Mouse (Mus musculus) midbrain, embryonic 10.5 days (tissue): Measurements from ENCODE around the gene Gm10638. TPM values are rescaled to one million over a fixed set of nuclear protein-coding genes. Genes with fewer than 3 reads are reported as not detected.

ENCODE experiments used
- DNase-seq: peaks from one replicate; pipeline ENCODE4 v3.0.0-alpha.2; 2017; ENCODE audit warnings: low spot score
- H3K27ac ChIP-seq: fragments of 300-500 bp; sonication (generic); replicated peaks from 2 replicates; pipeline ENCODE4 v1.5.1; 2016; ENCODE audit warnings: mild to moderate bottlenecking
- H3K27me3 ChIP-seq: fragments of 300-500 bp; sonication (generic); 2 replicates; pipeline ENCODE4 v1.6.1; 2016; ENCODE audit warnings: low read depth, mild to moderate bottlenecking; ENCODE audit not compliant: poor library complexity, severe bottlenecking
- H3K36me3 ChIP-seq: fragments of 300-500 bp; sonication (generic); 2 replicates; pipeline ENCODE4 v1.6.1; 2016; ENCODE audit warnings: mild to moderate bottlenecking, moderate library complexity
- H3K4me1 ChIP-seq: fragments of 300-500 bp; sonication (generic); 2 replicates; pipeline ENCODE4 v1.6.1; 2016
- H3K4me3 ChIP-seq: fragments of 300-500 bp; sonication (generic); 2 replicates; pipeline ENCODE4 v1.5.1; 2016; ENCODE audit warnings: mild to moderate bottlenecking, moderate library complexity
- H3K9me3 ChIP-seq: fragments of 300-500 bp; sonication (generic); replicated peaks from 2 replicates; pipeline ENCODE4 v1.6.1; 2016; ENCODE audit warnings: mild to moderate bottlenecking
- WGBS: fragments of 180-500 bp; shearing (Covaris S2); methylation state at CpG from one replicate; pipeline ENCODE4 v1.1.7; 2016; 5-methylcytosine and 5-hydroxymethylcytosine counted together
- polyA plus RNA-seq: library from polyadenylated mRNA; unstranded; fragments of >200 nt; fragmentation: Nextera tagmentation; extraction: Ambion mirVana; gene quantifications from 2 replicates; pipeline ENCODE4 v1.2.1, GENCODE M21; 2016

The Gm10638 gene
- 4.7 and 5.6 TPM in 2 replicates for polyA plus RNA-seq

- Histone ChIP-seq H3K36me3 (no peaks in the 10 kb centered on the region), H3K27ac (peak within 1 kb of the TSS; percentile 100), H3K9me3 (no peaks in the 10 kb centered on the region), H3K4me1 (peaks cover 38% of the 10 kb centered on the region), H3K4me3 (peak within 1 kb of the TSS; percentile 94), H3K27me3 (no peaks in the 10 kb centered on the region)
- peak; percentile 79 for DNase-seq
- under 1% methylated on average over 63 of the region's 88 CpGs for WGBS
Measured at GRCm38 (mm10) chr8:86745221-86745934, at the start of gene Gm10638, which contains the start of gene Siah1a. Gene Gm10638, plus strand, starts transcription at chr8:86745699. Gene Siah1a, minus strand, starts transcription at chr8:86745934.

DNA sequence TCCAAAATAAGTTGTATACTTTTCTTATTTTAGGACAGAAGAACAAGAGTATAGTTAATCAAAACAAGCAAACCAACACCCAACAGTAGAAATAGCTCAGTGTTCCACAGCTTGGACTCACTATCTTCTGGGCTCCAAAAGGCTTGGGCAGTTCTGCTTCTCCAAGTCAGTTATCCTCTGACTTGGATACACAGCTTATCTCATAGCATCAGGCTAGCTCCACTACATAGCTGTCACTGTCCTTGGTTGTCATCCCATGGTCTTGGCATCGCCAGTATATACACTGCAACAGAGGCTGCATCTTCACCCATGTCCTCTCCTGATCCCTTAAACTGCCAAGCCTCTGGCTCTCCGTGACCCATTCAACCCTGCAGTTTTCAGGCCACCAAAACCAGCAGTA, 49.8 kb upstream of the Gm10638 start:
- DNase-seq, result no peak
- WGBS, result 91% methylated on average over 2 of the region's 2 CpGs

GRCm38 (mm10) chr8:86698811-86699421, 46.6 kb upstream of the Gm10638 start:
- no peaks in the 10 kb centered on the region for H3K9me3 ChIP-seq
- H3K4me1 ChIP-seq, result no peaks in the 10 kb centered on the region
- H3K36me3 ChIP-seq, result peaks cover 3% of the 10 kb centered on the region; the same call in 1 of the 2 replicates
- no peak overlapping the region for H3K4me3 ChIP-seq
- H3K27ac ChIP-seq, result no peak overlapping the region
- H3K27me3 ChIP-seq, result no peaks in the 10 kb centered on the region
- 73% methylated on average over 1 of the region's 1 CpGs for WGBS
- no peak for DNase-seq

More for the DNA sequence above, 49.8 kb upstream of the Gm10638 start:
- H3K9me3 ChIP-seq, result no peaks in the 10 kb centered on the region
- H3K27ac ChIP-seq, result no peak overlapping the region
- H3K36me3 ChIP-seq, result peaks cover 8% of the 10 kb centered on the region
- no peak overlapping the region for H3K4me3 ChIP-seq
- H3K4me1 ChIP-seq, result no peaks in the 10 kb centered on the region
- no peaks in the 10 kb centered on the region for H3K27me3 ChIP-seq

- peaks cover 3% of the 10 kb centered on the region; the same call in 1 of the 2 replicates for H3K36me3 ChIP-seq
- 94% methylated on average over 12 of the region's 12 CpGs for WGBS
- no peak overlapping the region for H3K4me3 ChIP-seq
- no peaks in the 10 kb centered on the region for H3K4me1 ChIP-seq
- no peaks in the 10 kb centered on the region for H3K27me3 ChIP-seq
- no peak overlapping the region for H3K27ac ChIP-seq
- H3K9me3 ChIP-seq, result no peaks in the 10 kb centered on the region
- no peak for DNase-seq
Measured at GRCm38 (mm10) chr8:86699471-86699870, 46.0 kb upstream of the Gm10638 start.

- no peak overlapping the region for H3K27ac ChIP-seq
- no peaks in the 10 kb centered on the region for H3K27me3 ChIP-seq
- no peaks in the 10 kb centered on the region for H3K4me1 ChIP-seq
- no peaks in the 10 kb centered on the region; the same call in 1 of the 2 replicates for H3K36me3 ChIP-seq
- no peak overlapping the region for H3K4me3 ChIP-seq
- DNase-seq, result no peak
- WGBS, result 83% methylated on average over 3 of the region's 3 CpGs
- H3K9me3 ChIP-seq, result no peaks in the 10 kb centered on the region
Measured at GRCm38 (mm10) chr8:86702453-86702852, 43.0 kb upstream of the Gm10638 start.

DNA sequence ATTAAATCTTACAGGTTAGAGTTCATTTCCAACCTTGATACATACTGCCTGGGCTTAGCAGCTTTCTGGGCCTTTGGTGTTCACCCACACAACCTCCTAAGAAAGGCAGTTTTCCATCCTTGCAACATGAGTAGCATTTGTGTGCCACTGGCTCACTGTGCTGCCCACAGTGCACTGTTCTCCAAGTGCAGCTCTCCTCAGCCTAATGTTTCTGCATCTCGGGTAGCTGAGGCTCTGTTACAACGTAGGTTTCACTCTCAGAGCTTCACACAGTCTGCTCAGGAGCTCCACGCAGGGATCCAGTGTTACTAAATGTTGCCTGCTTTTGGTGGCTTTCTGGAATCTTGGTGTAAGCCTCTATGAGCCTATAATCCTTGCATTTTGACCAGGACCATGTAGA, 40.2 kb upstream of the Gm10638 start:
- H3K4me1 ChIP-seq, result no peaks in the 10 kb centered on the region
- no peak for DNase-seq
- 84% methylated on average over 3 of the region's 3 CpGs for WGBS
- peaks cover 12% of the 10 kb centered on the region; the same call in 1 of the 2 replicates for H3K36me3 ChIP-seq
- H3K27me3 ChIP-seq, result no peaks in the 10 kb centered on the region
- no peak overlapping the region for H3K4me3 ChIP-seq
- no peak overlapping the region for H3K27ac ChIP-seq
- no peaks in the 10 kb centered on the region for H3K9me3 ChIP-seq

GRCm38 (mm10) chr8:86706756-86707155, 38.7 kb upstream of the Gm10638 start:
- Histone ChIP-seq H3K36me3 (peaks cover 20% of the 10 kb centered on the region), H3K4me3 (no peak overlapping the region), H3K4me1 (no peaks in the 10 kb centered on the region), H3K27me3 (no peaks in the 10 kb centered on the region), H3K9me3 (no peaks in the 10 kb centered on the region), H3K27ac (no peak overlapping the region)
- DNase-seq, result no peak
- WGBS, result 87% methylated on average over 5 of the region's 5 CpGs

DNA sequence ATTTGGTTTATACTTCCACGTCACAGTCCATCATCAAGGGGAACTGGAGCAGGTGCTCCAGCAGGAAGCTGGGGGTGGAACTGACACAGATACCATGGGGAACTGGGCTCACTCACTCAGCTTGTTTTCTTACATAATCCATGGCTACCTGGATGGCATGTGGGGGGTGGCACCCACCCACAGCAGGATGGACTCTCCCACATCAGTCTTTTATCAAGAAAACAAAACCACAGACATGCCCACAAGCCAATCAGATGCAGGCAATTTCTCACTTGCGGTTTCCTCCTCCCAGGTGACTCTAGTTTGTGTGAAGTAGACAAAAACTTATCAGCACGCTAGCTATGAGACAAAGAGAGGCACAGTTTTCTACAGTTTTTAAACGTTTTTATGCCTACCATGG, 37.6 kb upstream of the Gm10638 start:
- Histone ChIP-seq H3K4me1 (no peaks in the 10 kb centered on the region), H3K4me3 (no peak overlapping the region), H3K27ac (no peak overlapping the region), H3K9me3 (no peaks in the 10 kb centered on the region), H3K27me3 (no peaks in the 10 kb centered on the region), H3K36me3 (peaks cover 20% of the 10 kb centered on the region)
- WGBS, result 73% methylated on average over 4 of the region's 4 CpGs
- no peak for DNase-seq

GRCm38 (mm10) chr8:86712594-86712993, 32.9 kb upstream of the Gm10638 start:
- no peak for DNase-seq
- no peak overlapping the region for H3K27ac ChIP-seq
- no peaks in the 10 kb centered on the region for H3K27me3 ChIP-seq
- WGBS, result 91% methylated on average over 3 of the region's 3 CpGs
- H3K9me3 ChIP-seq, result no peaks in the 10 kb centered on the region
- H3K36me3 ChIP-seq, result peaks cover 47% of the 10 kb centered on the region
- H3K4me1 ChIP-seq, result peaks cover 17% of the 10 kb centered on the region
- no peak overlapping the region for H3K4me3 ChIP-seq

GRCm38 (mm10) chr8:86713407-86714188, 31.9 kb upstream of the Gm10638 start:
- H3K36me3 ChIP-seq, result peaks cover 55% of the 10 kb centered on the region
- WGBS, result 74% methylated on average over 14 of the region's 14 CpGs
- DNase-seq, result peak; percentile 42

DNA sequence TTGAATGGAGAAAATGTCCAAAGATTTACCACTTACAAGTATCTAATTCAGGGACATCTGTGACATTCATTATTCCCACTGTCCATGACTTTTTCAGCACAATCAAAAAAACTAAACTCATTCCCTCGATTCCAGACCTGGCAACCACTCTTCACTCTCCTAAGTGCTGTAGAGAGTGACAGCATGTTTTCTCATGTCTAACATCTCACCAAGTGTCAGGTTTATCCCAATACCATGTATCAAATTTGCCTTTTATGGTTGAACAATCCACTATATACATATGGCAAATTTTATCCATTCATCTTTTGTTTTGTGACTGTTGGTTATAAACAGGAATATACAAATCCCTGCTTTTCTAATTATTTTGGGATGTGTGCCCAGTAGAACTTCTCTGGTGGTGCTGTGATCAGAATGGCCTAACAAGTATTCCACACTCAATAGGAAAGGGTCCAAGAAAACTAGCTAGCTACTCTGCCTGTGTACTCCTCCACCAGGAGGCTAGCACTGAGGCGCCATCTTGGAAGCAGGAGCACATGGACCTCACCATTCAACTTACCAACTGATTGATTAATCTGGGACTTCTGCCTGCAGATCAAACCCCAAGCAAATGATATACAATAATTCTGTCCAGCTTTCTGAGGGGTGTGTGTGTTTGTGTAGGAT, 27.0 kb upstream of the Gm10638 start:
- H3K27me3 ChIP-seq, result no peaks in the 10 kb centered on the region
- H3K4me1 ChIP-seq, result peaks cover 12% of the 10 kb centered on the region
- WGBS, result 92% methylated on average over 2 of the region's 2 CpGs
- H3K9me3 ChIP-seq, result no peaks in the 10 kb centered on the region
- peaks cover 76% of the 10 kb centered on the region for H3K36me3 ChIP-seq
- no peak overlapping the region for H3K4me3 ChIP-seq
- no peak overlapping the region for H3K27ac ChIP-seq
- DNase-seq, result no peak

More at GRCm38 (mm10) chr8:86713407-86714188, 31.9 kb upstream of the Gm10638 start:
- Histone ChIP-seq H3K27ac (peak overlapping the region; percentile 64), H3K4me3 (no peak overlapping the region), H3K9me3 (no peaks in the 10 kb centered on the region), H3K4me1 (peaks cover 17% of the 10 kb centered on the region), H3K27me3 (no peaks in the 10 kb centered on the region)

- H3K27ac ChIP-seq, result no peak overlapping the region
Measured at GRCm38 (mm10) chr8:86719368-86719767, 26.1 kb upstream of the Gm10638 start.

More at GRCm38 (mm10) chr8:86719368-86719767, 26.1 kb upstream of the Gm10638 start:
- 95% methylated on average over 1 of the region's 1 CpGs for WGBS
- Histone ChIP-seq H3K4me3 (no peak overlapping the region), H3K36me3 (peaks cover 81% of the 10 kb centered on the region), H3K4me1 (peaks cover 3% of the 10 kb centered on the region), H3K9me3 (no peaks in the 10 kb centered on the region), H3K27me3 (no peaks in the 10 kb centered on the region)
- no peak for DNase-seq
